Mouse (Mus musculus) C2C12 (cell line): ENCODE data around the gene Mprip. TPM values are rescaled to one million over a fixed set of nuclear protein-coding genes. Genes with fewer than 3 reads are reported as not detected.

ENCODE experiments used
- H3K27me3 ChIP-seq: one replicate; pipeline ENCODE4 v1.6.1; 2011; ENCODE audit not compliant: control insufficient read depth, insufficient read depth, insufficient read length
- H3K36me3 ChIP-seq: one replicate; pipeline ENCODE4 v1.6.1; 2011; ENCODE audit not compliant: control insufficient read depth, insufficient read depth
- H3K4me3 ChIP-seq: one replicate; pipeline ENCODE4 v1.5.1; 2011; ENCODE audit warnings: mild to moderate bottlenecking, control low read depth; ENCODE audit not compliant: poor library complexity, insufficient read depth, severe bottlenecking
- H3K79me2 ChIP-seq: one replicate; pipeline ENCODE4 v1.6.1; 2011; ENCODE audit not compliant: control insufficient read depth, insufficient read depth
- H3K79me3 ChIP-seq: one replicate; pipeline ENCODE4 v1.6.1; 2011; ENCODE audit warnings: low read depth, control low read depth
- H3ac ChIP-seq: one replicate; pipeline ENCODE3; 2011; ENCODE audit warnings: low read depth; ENCODE audit not compliant: control insufficient read depth, insufficient read length
- CEBPB ChIP-seq: IDR thresholded peaks from one replicate; pipeline ENCODE4 v1.6.1; 2011; ENCODE audit warnings: low read depth, mild to moderate bottlenecking, control low read depth, moderate library complexity
- CTCF ChIP-seq: IDR thresholded peaks from one replicate; pipeline ENCODE4 v1.5.1; 2011; ENCODE audit not compliant: control insufficient read depth, insufficient read depth, insufficient read length
- FOSL1 ChIP-seq: IDR thresholded peaks from one replicate; pipeline ENCODE4 v1.8.0; 2011; ENCODE audit warnings: mild to moderate bottlenecking, low read length; ENCODE audit not compliant: poor library complexity, insufficient read depth, severe bottlenecking
- MAX ChIP-seq: IDR thresholded peaks from one replicate; pipeline ENCODE4 v1.6.1; 2011; ENCODE audit warnings: mild to moderate bottlenecking, control low read depth
- MYOD1 ChIP-seq: IDR thresholded peaks from one replicate; pipeline ENCODE4 v1.6.1; 2011; ENCODE audit warnings: low read depth; ENCODE audit not compliant: control insufficient read depth, insufficient read length
- MYOG ChIP-seq: IDR thresholded peaks from one replicate; pipeline ENCODE4 v1.6.1; 2011; ENCODE audit not compliant: control insufficient read depth, insufficient read length; ENCODE audit errors: extremely low read depth
- USF1 ChIP-seq: IDR thresholded peaks from one replicate; pipeline ENCODE4 v1.6.1; 2011; ENCODE audit warnings: low read depth, mild to moderate bottlenecking, control low read depth, moderate library complexity
- polyA plus RNA-seq: library from polyadenylated mRNA; unstranded; fragments of >200 nt; fragmentation: generic; extraction: Trizol; gene quantifications from one replicate; pipeline ENCODE4 v1.2.1, GENCODE M21; 2012; ENCODE audit warnings: missing spikeins

Mprip gene
- polyA plus RNA-seq, 1 experiment = 257 TPM

DNA sequence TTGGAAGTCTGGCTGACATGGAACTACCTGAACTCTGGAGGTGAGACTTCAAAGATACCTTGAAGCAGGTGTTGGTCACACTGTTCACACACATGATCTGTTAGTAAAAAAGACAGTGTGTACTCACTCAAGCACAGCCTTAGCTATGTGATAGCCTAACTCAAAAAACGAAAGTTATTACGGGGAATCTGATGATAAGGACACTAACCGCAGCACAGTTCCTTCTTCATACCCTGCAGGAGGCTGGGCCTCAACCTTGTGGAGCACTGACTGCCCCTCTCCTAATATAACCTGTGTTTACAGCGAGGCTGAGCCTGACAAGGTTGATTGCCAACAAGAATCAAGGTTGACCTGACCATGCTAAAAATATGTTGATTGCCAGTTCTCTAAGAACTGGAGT is 113.4 kb downstream of the Mprip start:
- no peaks in the 10 kb centered on the region for H3K79me2 ChIP-seq
- H3ac ChIP-seq = no peak overlapping the region
- H3K4me3 ChIP-seq = no peak overlapping the region
- H3K27me3 ChIP-seq = no peaks in the 10 kb centered on the region
- TF ChIP-seq MYOD1 = no peak
- TF ChIP-seq CTCF = no peak
- no peak for TF ChIP-seq FOSL1
- TF ChIP-seq USF1 = no peak
- TF ChIP-seq MAX = no peak
- no peak for TF ChIP-seq MYOG
- TF ChIP-seq CEBPB = no peak
- H3K79me3 ChIP-seq = no peaks in the 10 kb centered on the region
- H3K36me3 ChIP-seq = peaks cover 83% of the 10 kb centered on the region

DNA sequence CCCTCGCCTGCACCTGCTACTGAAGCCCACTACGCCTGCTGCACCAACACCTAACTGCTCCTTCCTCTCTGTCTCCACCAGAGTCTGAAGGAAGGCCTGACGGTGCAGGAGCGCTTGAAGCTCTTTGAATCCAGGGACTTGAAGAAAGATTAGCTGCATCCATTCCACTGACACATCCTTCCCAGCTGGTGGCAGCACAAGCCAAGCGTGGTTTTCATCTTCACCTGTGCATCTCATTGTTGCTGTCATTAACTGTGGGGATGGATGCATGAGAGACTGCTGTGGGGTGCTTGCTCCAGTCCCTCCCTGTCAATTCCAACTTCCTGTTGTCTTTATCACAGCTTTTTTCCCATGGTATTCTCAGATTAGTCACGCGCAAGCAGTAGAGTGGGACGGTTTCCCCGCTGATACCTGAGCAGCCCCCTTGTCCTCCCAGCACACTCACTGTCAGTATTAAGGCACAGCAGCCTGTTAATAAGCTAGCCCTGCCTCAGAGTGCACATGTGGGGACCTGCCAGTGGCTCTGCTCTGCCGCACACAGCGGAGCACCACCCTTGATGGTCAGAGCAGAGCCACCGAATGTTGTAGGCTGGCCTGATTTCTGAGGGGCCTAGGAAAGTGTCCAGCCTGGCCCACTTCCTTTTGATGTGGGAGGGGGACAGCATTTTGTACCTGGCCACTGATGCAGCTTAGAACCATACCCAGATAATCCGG is 114.5 kb downstream of the Mprip start:
- TF ChIP-seq MYOD1 (no peak), CEBPB (no peak), FOSL1 (no peak), USF1 (no peak), CTCF (no peak), MAX (no peak), MYOG (no peak)
- Histone ChIP-seq H3K79me3 (no peaks in the 10 kb centered on the region), H3K4me3 (no peak overlapping the region), H3K36me3 (peaks cover 77% of the 10 kb centered on the region), H3K27me3 (no peaks in the 10 kb centered on the region), H3K79me2 (no peaks in the 10 kb centered on the region), H3ac (no peak overlapping the region)

- no peak overlapping the region for H3K4me3 ChIP-seq
- TF ChIP-seq FOSL1 (no peak), CTCF (no peak), MYOG (no peak), USF1 (no peak), CEBPB (no peak), MYOD1 (no peak), MAX (no peak)
- no peak overlapping the region for H3ac ChIP-seq
- H3K79me3 ChIP-seq = no peaks in the 10 kb centered on the region
- no peaks in the 10 kb centered on the region for H3K79me2 ChIP-seq
- no peaks in the 10 kb centered on the region for H3K27me3 ChIP-seq
- H3K36me3 ChIP-seq = peaks cover 61% of the 10 kb centered on the region
Measured at GRCm38 (mm10) chr11:59777259-59777658, 116.2 kb downstream of the Mprip start.

GRCm38 (mm10) chr11:59778181-59778873 is 117.2 kb downstream of the Mprip start:
- Histone ChIP-seq H3K79me3 (no peaks in the 10 kb centered on the region), H3K4me3 (no peak overlapping the region), H3K79me2 (no peaks in the 10 kb centered on the region), H3K27me3 (no peaks in the 10 kb centered on the region), H3ac (no peak overlapping the region), H3K36me3 (peaks cover 55% of the 10 kb centered on the region)
- TF ChIP-seq CTCF = peak; percentile 68
- TF ChIP-seq FOSL1 = no peak

DNA sequence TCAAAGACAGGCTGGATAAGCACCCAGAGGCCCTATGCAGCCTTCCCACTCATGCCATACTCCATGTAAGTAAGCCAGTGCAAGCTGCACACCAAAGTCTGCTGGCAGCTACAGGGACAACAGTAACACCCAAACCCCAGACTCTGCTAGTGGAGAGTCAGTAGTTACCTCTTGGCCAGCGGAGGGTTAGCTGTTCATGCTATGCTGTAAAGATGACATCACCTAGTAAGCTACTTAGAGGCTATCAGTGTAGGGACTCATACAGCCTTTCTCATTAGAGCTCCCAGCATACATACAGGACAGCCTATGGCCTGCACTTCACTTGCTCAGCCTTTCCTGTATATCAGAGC is 117.7 kb downstream of the Mprip start:
- no peak for TF ChIP-seq CEBPB
- TF ChIP-seq CTCF = no peak
- TF ChIP-seq MAX = no peak
- TF ChIP-seq USF1 = no peak
- TF ChIP-seq MYOG = no peak
- no peak for TF ChIP-seq FOSL1
- TF ChIP-seq MYOD1 = no peak
- Histone ChIP-seq H3K79me3 (no peaks in the 10 kb centered on the region), H3K79me2 (no peaks in the 10 kb centered on the region), H3K4me3 (no peak overlapping the region), H3K27me3 (no peaks in the 10 kb centered on the region), H3K36me3 (peaks cover 49% of the 10 kb centered on the region), H3ac (no peak overlapping the region)

DNA sequence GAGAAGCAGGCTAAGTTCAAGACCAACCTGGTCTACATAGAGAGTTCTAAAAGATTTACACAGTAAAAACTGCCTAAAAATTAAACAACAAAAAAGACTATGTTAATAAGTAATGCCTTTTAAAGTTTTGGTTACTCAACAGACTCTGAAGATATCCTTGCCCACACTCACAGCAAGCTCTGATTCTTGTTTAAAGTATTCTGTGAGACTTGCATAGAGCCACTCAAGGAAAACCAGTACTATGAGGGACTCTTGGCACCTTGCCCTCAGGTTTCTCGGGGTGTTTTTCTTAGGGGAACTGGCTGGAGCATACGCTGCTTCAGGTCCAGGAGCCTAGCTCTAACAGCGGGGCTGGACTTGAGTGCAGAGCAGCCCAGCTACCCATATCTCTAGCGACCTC is 118.3 kb downstream of the Mprip start:
- Histone ChIP-seq H3K79me2 (no peaks in the 10 kb centered on the region), H3K36me3 (peaks cover 44% of the 10 kb centered on the region), H3K4me3 (no peak overlapping the region), H3K27me3 (no peaks in the 10 kb centered on the region), H3K79me3 (no peaks in the 10 kb centered on the region), H3ac (no peak overlapping the region)
- TF ChIP-seq CTCF (no peak), FOSL1 (no peak), MYOD1 (no peak)
